Mouse (Mus musculus): ENCODE measurements around the gene Mitf. TPM values are rescaled to one million over a fixed set of nuclear protein-coding genes. Genes with fewer than 3 reads are reported as not detected.

The Mitf gene
- total RNA-seq, 1 experiment from 2014 or later, result 10.0 TPM

DNA sequence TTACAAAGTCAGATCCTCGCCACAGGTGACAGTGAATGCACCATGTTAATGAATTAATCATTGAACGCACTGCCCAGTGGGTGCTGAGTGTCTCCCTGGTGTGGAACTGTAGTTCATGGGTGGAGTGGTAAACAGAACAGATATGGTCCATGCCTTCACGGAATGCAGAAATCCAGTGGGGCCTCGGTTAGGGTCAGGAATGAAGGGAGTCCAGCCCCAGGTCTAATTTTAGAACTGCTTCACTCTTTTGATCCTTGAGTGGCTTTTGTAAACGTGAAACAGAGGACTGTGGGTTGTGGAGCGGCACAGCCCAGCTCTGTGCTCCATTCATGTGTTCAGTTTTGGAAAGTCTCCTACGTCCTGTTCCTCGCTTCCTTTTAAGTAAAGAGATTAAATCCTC is 112.4 kb downstream of the Mitf start:
- ATAC-seq (ENCODE audit: extremely low read depth, insufficient number of reproducible peaks, low FRiP score, poor library complexity, severe bottlenecking), result no peak

DNA sequence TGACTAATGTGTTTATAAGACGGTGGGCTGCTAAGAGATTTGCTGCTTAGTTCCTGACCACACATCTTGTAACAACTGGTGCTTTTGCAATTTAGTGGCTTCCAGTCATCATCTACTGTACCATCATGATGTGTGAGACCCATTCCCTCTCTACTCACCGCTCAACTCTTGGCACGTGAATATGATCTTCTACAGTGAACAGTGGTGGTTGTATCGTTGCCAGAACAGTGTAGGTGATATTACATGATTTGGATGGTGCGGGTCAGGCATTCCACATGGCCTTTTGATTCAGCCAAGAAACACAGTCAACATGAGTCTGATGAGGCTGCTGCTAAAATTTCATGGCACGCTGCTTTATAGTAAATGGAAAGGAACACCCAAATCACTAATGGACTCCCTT is 114.7 kb downstream of the Mitf start:
- no peak for ATAC-seq (ENCODE audit: extremely low read depth, insufficient number of reproducible peaks, low FRiP score, poor library complexity, severe bottlenecking)

DNA sequence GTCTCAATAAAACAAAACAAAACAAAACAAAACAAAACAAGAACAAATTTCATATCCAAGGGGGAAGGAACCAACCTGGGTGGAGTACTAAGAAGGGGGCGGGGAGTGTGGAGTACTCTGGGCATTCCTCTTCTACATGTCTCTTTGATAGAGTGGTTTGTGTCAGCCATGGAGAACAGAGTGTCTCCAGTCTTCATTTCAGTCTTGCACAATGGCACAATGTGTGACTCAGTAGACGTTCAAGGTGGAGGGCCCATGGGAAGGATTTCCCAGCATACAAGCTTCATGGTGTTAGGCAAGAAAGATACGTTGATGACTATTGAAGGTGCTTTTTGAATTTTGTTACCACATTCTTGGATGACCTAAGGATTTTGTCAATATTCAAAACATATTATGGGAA is 117.4 kb downstream of the Mitf start:
- no peak for ATAC-seq (ENCODE audit: extremely low read depth, insufficient number of reproducible peaks, low FRiP score, poor library complexity, severe bottlenecking)

DNA sequence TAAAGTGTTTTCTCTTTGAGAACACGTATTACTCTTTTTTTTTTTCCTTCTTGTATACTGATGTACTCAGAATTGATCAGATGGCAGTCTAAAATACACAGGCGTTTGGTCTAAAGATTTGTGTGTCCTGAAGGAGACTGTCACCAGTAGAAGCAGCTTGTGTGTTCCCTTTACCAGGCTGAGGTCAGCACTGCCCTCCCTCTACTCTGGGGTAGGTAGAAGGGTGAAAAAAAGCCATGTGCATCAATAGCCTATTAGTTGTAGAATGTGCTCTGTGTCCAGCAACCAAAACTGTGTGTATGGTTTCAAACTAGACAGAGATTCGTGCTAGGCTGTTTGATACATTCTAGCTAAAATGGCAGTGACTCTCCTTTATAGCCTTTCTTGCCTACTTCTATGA is 122.2 kb downstream of the Mitf start:
- ATAC-seq (ENCODE audit: extremely low read depth, insufficient number of reproducible peaks, low FRiP score, poor library complexity, severe bottlenecking), result no peak

DNA sequence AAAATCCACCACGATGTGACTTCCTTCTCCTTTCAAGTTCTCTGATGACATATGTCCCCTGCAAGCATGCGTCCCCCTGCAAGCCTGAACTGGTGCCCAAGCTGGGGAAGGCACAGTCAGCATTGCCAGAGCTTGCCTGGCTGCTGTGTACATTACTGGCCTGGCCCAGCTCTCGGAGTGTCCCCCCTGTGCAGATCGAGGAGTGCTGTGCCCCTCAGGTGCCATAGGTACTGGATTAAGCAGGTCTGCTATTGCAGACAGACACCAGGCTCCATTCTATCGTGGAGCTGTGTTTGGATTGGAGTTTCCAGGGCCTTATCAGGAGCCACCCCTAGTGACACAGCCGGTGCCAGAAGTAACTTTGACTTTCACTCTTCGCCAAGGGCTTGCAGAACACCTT is 122.6 kb downstream of the Mitf start:
- no peak for ATAC-seq (ENCODE audit: extremely low read depth, insufficient number of reproducible peaks, low FRiP score, poor library complexity, severe bottlenecking)

DNA sequence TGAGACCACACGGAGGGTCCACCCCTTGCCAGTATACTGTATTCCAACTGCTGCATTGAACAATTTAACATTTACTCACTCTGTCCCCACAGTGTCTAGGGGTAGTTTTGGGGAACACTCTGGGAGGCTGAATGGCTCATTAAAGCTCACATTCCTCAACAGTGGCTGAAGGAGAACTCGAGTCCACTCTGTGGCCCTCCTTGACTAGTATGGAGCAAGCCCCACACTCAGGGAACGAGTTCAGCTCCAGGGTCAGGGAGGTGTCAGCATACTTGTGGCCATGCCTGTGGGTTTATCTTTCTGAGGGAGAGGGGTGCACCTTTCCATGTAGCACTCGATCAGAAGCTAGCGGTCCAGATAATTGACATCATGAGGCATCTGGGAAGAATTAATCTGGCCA is 130.3 kb downstream of the Mitf start:
- no peak for ATAC-seq (ENCODE audit: extremely low read depth, insufficient number of reproducible peaks, low FRiP score, poor library complexity, severe bottlenecking)

DNA sequence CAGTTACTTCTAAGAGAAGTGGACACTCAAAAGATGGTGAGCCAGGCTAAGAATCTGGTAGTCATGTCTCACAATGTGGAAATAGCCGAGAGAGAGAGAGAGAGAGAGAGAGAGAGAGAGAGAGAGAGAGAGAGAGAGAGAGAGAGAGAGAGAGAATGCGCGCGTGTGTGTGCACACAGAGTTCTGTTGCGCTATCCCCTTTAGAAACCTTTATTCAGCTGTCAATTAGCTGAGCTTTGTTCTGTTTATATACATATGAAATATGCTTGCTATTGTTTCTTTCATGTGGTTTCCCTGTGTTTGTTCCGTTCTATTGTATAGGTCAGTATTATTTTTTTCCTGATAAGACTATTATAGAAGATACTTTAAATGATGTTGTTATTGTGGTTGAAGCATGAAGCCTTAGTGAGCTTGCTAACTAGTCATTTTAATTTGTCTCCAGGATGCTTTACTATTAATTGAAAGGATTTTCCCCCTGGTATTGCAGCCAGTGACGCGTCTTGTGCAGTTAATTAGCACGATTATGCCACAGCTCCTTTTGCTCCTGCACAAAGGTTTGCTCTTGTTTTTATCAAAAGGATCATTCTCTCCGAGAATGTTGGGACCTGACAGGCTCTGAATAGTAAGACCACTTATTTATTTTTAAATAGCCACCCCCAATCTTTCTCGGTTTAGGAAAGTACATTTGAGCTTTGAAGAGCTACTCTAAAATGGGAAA is 131.2 kb downstream of the Mitf start:
- ATAC-seq (ENCODE audit: extremely low read depth, insufficient number of reproducible peaks, low FRiP score, poor library complexity, severe bottlenecking), result no peak

DNA sequence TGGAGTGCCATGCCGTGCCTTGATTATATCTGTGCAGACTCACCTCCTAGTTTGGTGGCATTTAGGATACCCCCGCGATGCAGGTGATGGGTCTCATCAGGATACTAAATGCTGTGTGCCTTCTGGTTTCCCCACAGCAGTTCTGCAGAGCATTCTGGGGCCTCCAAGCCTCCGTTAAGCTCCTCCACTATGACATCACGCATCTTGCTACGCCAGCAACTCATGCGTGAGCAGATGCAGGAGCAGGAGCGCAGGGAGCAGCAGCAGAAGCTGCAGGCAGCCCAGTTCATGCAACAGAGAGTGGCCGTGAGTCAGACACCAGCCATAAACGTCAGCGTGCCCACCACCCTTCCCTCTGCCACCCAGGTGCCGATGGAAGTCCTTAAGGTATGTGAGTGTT is 134.1 kb downstream of the Mitf start:
- ATAC-seq (ENCODE audit: extremely low read depth, insufficient number of reproducible peaks, low FRiP score, poor library complexity, severe bottlenecking), result no peak

DNA sequence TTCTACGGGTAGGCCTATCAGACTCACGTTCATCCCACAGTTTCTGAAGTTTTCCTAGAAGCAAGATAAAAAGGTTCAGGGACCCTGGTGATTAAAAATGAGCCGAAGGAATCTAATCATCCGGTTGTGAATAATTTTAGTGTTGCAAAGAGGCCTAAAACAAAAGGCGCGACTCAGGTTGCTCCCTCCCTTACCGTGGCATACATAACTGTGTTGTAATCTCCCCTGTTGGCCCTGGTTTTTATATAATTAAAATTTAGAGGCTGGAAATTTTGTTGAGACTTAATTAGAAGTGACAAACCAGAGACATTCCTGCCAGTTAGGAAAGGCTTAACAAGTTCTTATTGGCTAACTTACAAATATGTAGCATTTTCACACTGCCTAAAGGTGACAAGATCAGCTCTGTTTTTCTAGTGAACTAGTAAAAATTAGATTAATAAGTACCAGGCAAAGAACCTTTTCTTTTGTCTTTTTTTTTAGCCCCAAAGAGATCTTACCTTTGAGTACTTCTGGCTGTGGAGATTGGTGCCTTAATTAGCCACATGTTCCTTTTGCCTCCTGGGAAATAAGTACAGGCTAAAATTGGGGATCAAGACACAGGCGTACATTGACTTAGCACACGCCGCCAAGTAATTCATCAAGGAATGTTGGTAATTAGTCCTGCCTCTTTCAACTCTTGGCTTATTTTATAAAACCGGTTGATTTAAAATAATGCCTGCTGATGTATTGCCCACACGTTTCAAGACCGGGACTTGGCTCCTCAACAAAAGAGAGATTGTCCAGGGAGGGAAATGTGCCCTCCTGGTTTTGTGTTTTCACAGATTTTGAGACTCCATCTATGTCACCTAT is 143.4 kb downstream of the Mitf start:
- ATAC-seq (ENCODE audit: extremely low read depth, insufficient number of reproducible peaks, low FRiP score, poor library complexity, severe bottlenecking), result no peak

DNA sequence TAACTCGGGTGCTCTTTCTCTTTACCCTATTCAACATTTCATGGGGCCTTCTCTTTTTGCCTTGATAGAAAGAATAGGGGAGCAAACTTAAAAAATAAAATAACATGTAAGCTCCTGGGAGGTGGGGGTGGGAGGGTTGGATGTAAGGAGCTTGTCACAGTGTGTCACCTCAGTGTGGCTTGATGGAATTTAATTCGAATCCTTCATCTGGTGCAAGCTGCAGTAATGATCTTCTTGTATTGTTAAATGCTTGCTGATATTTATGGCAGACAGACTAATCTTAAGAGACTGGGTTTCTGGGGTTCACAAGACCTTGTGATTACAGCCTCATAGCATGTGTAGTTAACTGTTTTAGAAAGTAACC is 144.0 kb downstream of the Mitf start:
- ATAC-seq (ENCODE audit: extremely low read depth, insufficient number of reproducible peaks, low FRiP score, poor library complexity, severe bottlenecking), result no peak

DNA sequence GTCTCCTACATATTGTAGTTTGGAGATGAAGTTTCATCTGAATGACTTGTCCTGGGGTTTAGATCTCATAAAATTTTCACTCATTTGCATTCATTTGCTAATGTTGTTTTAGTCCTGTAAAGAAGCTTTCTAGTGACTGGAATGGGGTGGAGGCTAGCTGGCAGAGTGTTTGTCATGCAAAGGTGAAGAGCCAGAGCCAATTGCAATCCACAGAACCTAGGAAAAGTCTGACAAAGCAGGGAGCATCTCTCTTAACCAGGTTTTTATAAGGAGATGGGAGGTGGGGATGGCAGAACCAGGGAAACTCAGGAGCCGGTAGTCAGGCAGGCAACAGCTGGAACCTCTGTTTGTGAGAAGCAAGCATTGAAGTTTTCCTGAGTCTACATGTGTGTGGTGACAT is 144.9 kb downstream of the Mitf start:
- ATAC-seq (ENCODE audit: extremely low read depth, insufficient number of reproducible peaks, low FRiP score, poor library complexity, severe bottlenecking), result no peak

DNA sequence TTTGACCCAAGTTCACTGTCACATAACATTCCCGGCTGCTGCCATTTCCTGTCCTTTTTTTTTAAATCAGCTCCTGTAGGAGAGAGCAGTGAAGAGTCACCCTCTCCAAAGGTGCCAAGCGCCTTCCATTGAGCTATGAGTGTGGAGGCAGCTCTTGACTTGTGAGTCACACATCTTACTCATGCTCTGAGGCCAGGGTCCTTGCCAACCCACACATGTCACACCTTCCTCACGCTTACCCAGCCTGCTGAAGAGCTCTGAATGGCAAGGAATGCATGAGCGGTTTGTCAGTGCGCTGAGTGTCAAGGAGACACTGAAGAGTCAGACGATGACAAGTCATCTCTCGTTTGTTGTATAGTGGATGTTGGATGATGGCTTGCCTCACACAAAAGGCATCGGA is 146.0 kb downstream of the Mitf start:
- ATAC-seq (ENCODE audit: extremely low read depth, insufficient number of reproducible peaks, low FRiP score, poor library complexity, severe bottlenecking), result no peak

DNA sequence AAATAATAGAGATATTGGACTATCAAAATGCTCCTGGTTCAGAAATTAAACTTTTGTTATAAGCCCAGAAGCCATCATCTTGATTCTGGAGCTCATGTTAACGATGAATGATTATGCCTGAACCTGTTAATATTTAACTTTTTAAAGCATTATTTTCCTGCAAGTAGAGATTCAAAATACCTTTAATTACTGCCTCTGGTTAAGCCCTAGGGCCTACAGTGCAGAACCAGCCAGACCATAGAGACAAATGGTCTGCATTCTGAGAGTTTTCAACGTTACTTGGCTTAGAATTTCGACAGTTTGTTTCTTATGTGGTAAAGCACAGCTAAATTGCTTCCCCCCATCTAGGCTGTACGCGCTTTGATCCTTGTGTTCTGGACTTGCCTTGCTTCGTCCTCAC is 149.3 kb downstream of the Mitf start:
- ATAC-seq (ENCODE audit: extremely low read depth, insufficient number of reproducible peaks, low FRiP score, poor library complexity, severe bottlenecking), result no peak

DNA sequence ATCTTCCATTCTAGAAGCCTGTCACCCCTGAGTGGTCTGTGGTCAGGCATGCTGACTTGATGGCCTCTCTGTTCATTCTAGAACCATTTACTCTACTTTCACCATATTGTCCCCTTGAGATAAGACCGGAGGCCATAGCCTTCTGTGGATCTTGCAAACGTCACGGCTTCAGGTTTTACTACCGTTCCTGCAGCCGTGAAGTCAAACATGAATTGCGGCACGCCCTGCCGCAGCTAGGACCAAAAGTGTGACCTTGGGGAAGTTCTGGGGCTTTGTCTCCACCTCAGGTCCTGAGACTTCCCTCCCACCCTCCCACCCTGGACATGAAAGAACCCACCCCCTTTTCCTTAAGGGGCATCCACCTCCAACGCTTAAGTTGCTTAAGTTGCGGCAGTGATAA is 149.8 kb downstream of the Mitf start:
- no peak for ATAC-seq (ENCODE audit: extremely low read depth, insufficient number of reproducible peaks, low FRiP score, poor library complexity, severe bottlenecking)

DNA sequence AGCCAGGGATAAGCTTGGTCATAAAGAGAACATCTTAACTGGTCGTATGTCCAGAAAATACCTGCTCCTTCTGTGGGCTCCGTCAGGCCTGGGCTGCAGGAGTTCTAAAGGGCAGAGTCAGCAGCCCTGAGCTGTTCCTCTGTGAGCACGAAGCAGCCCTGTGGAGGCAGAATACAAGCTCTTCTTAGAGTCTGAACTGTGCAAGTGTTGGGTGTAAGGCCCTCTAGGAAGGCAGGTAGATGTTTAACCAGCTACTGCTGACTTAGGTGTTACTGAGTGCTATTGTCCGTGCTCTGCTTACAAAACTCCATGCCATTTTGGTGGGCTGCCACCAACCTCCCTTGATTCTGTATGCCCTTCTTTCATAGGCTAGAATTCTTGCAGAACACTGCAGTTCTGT is 151.4 kb downstream of the Mitf start:
- no peak for ATAC-seq (ENCODE audit: extremely low read depth, insufficient number of reproducible peaks, low FRiP score, poor library complexity, severe bottlenecking)

DNA sequence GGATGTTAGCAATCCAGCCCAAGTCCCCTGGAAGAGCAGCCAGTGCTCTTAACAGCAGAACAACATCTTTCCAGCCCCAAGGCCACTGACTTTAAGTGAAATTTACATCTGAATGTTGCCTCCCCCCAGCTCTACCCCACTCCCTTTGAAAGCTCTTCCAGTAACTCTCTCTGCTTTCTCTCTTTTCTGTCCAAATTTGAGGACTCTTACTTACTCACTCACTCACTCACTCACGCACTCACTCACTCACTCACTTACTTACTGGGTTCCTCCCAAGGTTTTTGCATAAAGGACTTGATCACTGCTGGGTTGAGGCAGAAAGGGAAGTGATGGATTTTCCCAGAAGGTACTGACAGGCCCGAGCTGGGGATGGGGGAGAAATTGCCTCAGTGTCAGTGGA is 154.9 kb downstream of the Mitf start:
- no peak for ATAC-seq (ENCODE audit: extremely low read depth, insufficient number of reproducible peaks, low FRiP score, poor library complexity, severe bottlenecking)

DNA sequence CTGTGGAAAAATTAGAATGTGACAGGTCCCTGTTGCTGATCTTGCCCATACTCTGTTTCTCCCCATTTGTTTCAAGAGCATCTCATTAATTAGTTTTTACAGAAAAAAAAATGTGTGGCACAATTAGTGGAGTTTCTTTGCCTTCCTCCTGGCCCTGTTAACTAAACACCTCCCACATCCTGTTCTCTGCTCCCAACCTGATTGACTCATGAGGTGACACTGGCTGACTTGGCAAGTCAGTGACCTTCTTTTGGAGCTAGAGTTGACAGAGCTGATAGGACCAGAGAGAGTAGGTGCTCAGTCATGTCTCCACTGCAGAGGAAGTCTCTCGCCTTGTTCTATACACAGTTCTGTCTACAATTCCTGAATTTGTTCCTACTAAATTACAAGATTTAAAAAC is 155.5 kb downstream of the Mitf start:
- no peak for ATAC-seq (ENCODE audit: extremely low read depth, insufficient number of reproducible peaks, low FRiP score, poor library complexity, severe bottlenecking)

DNA sequence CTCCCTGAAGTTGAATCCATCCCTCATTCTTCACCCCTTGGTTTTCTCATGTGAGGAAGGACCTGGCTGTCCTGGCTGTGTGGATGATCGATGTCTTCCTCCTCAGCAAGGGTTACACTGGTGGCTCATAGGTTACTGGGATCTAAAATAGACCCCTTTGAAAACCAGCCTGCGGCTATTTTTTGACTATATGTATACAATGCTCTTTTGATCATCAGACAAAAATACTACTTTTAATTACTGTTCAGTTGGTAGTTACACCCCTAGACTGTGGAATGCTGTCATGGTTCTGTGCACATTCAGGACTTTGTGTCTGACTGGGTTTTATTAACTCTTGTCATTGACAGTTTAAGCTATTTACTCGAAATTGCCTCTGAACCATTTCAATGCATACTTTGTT is 157.9 kb downstream of the Mitf start:
- ATAC-seq (ENCODE audit: extremely low read depth, insufficient number of reproducible peaks, low FRiP score, poor library complexity, severe bottlenecking), result no peak

DNA sequence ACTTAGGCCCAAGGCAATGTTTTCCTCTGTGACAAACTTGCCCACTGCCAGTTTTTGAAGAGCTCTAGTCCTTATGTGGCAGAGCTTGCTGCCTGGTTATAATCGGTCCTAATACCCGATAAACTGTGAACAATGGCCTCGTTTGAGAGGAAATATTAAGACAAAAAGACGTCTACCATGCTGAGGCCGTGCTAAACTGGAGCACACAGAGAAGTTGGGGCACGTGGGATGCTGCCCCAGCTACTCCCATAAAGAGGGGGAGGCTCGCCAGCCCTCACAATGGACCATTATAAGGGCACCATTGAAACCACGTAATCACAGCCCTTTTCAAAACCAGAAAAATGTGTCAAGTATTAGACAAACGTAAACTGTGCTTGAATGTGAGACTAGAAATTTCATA is 174.8 kb downstream of the Mitf start:
- ATAC-seq (ENCODE audit: extremely low read depth, insufficient number of reproducible peaks, low FRiP score, poor library complexity, severe bottlenecking), result no peak

DNA sequence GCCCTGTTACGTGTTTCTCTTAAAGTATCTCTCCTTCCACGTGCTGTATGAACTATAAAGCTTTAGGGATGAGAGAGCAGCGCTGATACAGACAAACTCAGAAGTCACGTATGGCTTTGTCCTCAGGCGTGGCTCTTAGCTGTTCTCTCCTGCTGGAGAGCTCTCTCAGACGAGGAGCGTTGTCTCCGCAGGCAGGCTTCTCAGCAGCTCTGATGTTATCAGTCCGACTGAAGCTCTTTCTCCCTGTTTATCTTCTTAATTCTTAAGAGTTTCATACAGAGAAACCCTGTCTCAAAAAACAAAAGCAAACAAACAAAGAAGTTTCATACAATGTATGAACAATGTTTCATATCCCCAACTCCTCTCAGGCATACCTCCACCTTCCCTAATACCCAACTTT is 178.8 kb downstream of the Mitf start:
- ATAC-seq (ENCODE audit: extremely low read depth, insufficient number of reproducible peaks, low FRiP score, poor library complexity, severe bottlenecking), result no peak

DNA sequence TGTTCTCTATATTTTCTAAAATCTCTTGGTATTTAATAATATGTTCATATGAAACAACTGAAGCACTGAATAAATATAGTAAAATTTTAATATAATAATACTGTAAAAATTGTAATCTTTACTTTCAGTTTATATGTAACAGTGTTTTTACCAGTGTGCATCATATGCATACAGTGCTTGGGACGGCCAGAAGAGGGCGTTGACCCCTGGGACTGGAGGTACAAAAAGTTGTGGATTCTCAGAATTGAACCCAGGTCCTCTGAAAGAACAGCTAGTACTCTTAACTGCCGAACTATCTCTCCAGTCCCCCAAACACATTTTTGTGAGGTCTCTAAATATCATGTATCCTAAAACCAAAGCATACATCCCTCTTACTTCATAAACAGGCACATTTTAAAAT is 179.6 kb downstream of the Mitf start:
- no peak for ATAC-seq (ENCODE audit: extremely low read depth, insufficient number of reproducible peaks, low FRiP score, poor library complexity, severe bottlenecking)
